Mouse (Mus musculus): ENCODE results near the gene Rb1.

GRCm38 (mm10) chr14:73373606-73374005, 48.0 kb upstream of the Rb1 start:
- TF ChIP-seq CEBPB (IDR thresholded peaks at IDR 0.05; ENCODE audit: low read depth) (no peak), MYOG (IDR thresholded peaks at IDR 0.05; ENCODE audit: control insufficient read depth, extremely low read depth, insufficient read length) (no peak), CTCF (IDR thresholded peaks at IDR 0.05; ENCODE audit: control insufficient read depth, insufficient read depth, insufficient read length) (no peak), USF1 (IDR thresholded peaks at IDR 0.05; ENCODE audit: low read depth) (no peak)

Measured in C2C12 (cell line).